Mouse (Mus musculus) lung, adult 2 months (tissue): Measurements from ENCODE around the gene Slc48a1. TPM values are rescaled to one million over a fixed set of nuclear protein-coding genes. Genes with fewer than 3 reads are reported as not detected.

ENCODE experiments used
- DNase-seq: peaks from one replicate; pipeline ENCODE4 v3.0.0; 2022
- H3K4me1 ChIP-seq: fragments of 200-500 bp; 2 replicates; pipeline ENCODE4 v1.6.1; 2011; ENCODE audit warnings: low read length; ENCODE audit not compliant: control insufficient read depth, insufficient read depth
- H3K4me3 ChIP-seq: fragments of 200-500 bp; replicated peaks from 2 replicates; pipeline ENCODE3; 2011; ENCODE audit warnings: low read depth, mild to moderate bottlenecking, control low read depth, low read length; ENCODE audit errors: extremely low read depth
- CTCF ChIP-seq: fragments of 200-500 bp; IDR thresholded peaks from 2 replicates; pipeline ENCODE4 v1.5.1; 2011; ENCODE audit warnings: mild to moderate bottlenecking, low read length, control low read depth; ENCODE audit not compliant: insufficient read depth
- POLR2A ChIP-seq: fragments of 200-500 bp; IDR thresholded peaks from 2 replicates; pipeline ENCODE4 v1.6.1; 2011; ENCODE audit warnings: low read depth, mild to moderate bottlenecking, control low read depth, low read length, borderline replicate concordance; ENCODE audit errors: extremely low read depth
- WGBS: fragments of 180-500 bp; shearing (Covaris S2); methylation state at CpG from one replicate; pipeline ENCODE4 v1.1.7; 2018; 5-methylcytosine and 5-hydroxymethylcytosine counted together
- polyA plus RNA-seq: library from polyadenylated mRNA; depleted of rRNA; stranded (reverse); fragments of >200 nt; gene quantifications from 2 replicates; pipeline ENCODE4 v1.2.3, GENCODE M21; 2012

Slc48a1 gene
- polyA plus RNA-seq, 1 experiment = 174 TPM

- Histone ChIP-seq H3K4me1 (peaks cover 24% of the 10 kb centered on the region), H3K4me3 (no peak overlapping the region)
- peak; percentile 81 for DNase-seq
- WGBS = 11% methylated on average over 8 of the region's 8 CpGs
- TF ChIP-seq CTCF = peak; percentile 97
- TF ChIP-seq POLR2A = no peak
Observed at GRCm38 (mm10) chr15:97776514-97776913, 1.8 kb upstream of the Slc48a1 start.

- DNase-seq = no peak
- TF ChIP-seq CTCF (no peak), POLR2A (no peak)
- H3K4me1 ChIP-seq = peaks cover 24% of the 10 kb centered on the region
- no peak overlapping the region for H3K4me3 ChIP-seq
- WGBS = 86% methylated on average over 6 of the region's 6 CpGs
Observed at GRCm38 (mm10) chr15:97776919-97777318, 1.4 kb upstream of the Slc48a1 start.

GRCm38 (mm10) chr15:97779576-97779975 is 1.3 kb downstream of the Slc48a1 start:
- Histone ChIP-seq H3K4me1 (peaks cover 15% of the 10 kb centered on the region), H3K4me3 (no peak overlapping the region)
- TF ChIP-seq POLR2A (no peak), CTCF (no peak)
- 86% methylated on average over 1 of the region's 1 CpGs for WGBS
- no peak for DNase-seq

DNA sequence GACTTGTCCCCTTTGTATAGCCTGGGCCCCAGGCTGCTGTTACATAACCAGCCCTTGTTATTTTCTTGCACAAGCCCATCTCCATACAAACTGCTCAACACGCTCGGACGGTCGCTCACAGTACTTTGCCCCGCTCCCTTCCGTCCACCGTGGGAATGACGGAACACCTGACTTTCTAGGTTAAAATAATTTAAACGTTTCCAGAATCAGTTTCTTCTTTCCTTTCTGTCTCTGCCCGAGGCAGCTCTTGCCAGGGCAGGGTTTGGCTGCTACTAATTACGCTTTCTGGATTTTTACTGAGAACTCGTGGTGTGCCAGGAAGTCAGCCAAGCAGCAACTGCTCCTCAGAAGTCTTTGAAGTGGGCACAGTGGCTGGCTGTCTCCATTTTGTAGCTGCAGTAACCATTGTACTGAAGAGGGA is 2.3 kb downstream of the Slc48a1 start:
- H3K4me3 ChIP-seq = no peak overlapping the region
- 54% methylated on average over 12 of the region's 12 CpGs for WGBS
- DNase-seq = peak; percentile 36
- TF ChIP-seq POLR2A = no peak
- no peak for TF ChIP-seq CTCF
- H3K4me1 ChIP-seq = peaks cover 20% of the 10 kb centered on the region

DNA sequence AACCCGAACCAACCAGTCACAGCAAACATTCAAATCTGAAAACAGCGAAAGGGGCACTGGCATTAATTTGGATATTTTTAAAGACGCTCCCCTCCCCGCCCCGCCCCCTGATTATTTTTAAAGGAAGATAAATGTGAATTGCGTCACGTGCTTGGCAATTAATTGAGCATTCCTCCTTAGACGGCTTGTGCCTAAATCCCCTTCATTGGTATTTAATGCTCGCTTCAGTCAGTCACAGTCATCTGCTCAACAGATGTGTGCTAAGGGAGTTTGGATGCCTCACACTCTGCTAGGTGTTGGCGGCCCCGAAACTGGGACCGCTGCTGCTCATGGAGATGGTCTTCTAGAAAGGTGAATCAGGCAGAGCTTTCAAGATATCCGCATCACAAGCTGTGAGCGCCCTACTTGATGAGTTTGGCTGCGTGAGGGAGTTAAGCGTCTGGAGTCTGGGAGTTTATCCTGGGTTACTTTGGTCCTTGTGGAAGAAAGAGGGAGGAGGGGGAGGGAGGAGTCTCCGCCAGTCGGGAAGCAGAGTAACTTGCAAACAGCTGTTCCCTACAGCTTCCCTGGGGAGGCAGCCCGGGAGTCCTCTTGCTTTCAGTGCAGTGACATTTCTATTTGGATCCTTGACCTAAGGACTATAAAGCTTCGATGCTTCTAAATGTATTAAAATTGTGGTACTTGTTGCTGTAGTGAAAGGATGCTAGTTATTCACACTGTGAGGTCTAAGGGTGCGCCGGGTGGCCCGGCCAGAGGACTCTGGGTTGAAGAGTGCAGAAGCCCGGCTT is 3.8 kb downstream of the Slc48a1 start:
- TF ChIP-seq CTCF (no peak), POLR2A (no peak)
- no peak for DNase-seq
- 33% methylated on average over 24 of the region's 24 CpGs for WGBS
- H3K4me1 ChIP-seq = peaks cover 33% of the 10 kb centered on the region
- H3K4me3 ChIP-seq = peak overlapping the region; percentile 41

DNA sequence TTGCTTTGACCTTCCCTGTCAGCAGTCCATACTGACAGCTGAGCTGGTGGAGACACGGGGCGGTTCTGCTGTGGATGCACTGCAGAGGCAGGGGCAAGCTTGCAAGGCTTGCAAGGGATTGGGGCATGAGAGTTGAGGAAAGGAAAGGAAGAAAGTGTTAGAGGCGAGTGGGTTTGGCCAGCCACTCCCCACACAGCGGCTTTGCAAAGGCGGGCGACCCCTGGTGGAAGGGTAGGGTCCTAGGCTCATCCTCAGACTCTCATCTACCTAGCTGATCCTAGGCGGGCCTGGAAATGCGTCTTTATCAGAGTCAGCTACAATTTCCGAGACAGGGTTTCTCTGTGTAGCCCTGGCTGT is 4.4 kb downstream of the Slc48a1 start:
- peak overlapping the region; percentile 41 for H3K4me3 ChIP-seq
- no peak for TF ChIP-seq POLR2A
- TF ChIP-seq CTCF = peak; percentile 74
- H3K4me1 ChIP-seq = peaks cover 39% of the 10 kb centered on the region
- peak; percentile 76 for DNase-seq
- 5% methylated on average over 9 of the region's 9 CpGs for WGBS

- peak; percentile 71 for TF ChIP-seq CTCF
- peak; percentile 78; the same call in 1 of the 2 replicates for TF ChIP-seq POLR2A
- H3K4me3 ChIP-seq = peak overlapping the region; percentile 87
- WGBS = 1% methylated on average over 39 of the region's 39 CpGs
- DNase-seq = peak; percentile 88
- H3K4me1 ChIP-seq = peaks cover 49% of the 10 kb centered on the region
Observed at GRCm38 (mm10) chr15:97784092-97784559, 5.8 kb downstream of the Slc48a1 start.

DNA sequence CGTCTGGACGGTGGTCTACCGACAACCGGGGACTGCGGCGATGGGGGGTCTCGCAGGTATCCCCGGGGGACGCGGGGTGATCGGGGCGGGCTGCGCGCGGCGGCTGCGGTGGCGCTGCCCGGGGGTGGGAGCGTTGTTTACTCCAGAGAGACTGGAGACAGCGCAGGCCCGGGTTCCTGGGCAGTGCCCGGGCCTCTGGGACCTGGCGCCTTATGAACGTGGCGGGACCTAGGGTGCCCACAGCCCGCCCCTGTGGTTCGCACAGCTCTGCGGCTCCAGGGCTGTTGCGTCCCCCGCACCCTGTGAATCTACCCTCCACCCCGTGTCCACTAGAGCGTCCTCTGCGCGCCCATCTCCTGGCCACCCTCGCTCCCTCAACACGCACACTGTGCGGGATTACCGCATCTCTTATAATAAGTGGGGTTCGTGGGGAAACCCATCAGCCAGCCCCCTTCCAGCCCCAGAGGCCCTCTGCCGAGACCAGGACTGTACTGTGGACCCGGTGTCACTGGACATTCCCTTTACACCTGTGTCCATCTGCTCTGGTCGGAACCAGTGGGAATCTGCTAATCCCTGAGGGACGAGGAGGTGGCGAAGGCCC is 6.3 kb downstream of the Slc48a1 start:
- H3K4me3 ChIP-seq = peak overlapping the region; percentile 87
- no peak for TF ChIP-seq POLR2A
- 4% methylated on average over 45 of the region's 45 CpGs for WGBS
- peaks cover 53% of the 10 kb centered on the region for H3K4me1 ChIP-seq
- no peak for DNase-seq

GRCm38 (mm10) chr15:97785731-97786411 is 7.6 kb downstream of the Slc48a1 start:
- Histone ChIP-seq H3K4me1 (peaks cover 54% of the 10 kb centered on the region), H3K4me3 (no peak overlapping the region)
- TF ChIP-seq CTCF = peak; percentile 10; the same call in 1 of the 2 replicates
- no peak; the same call in 1 of the 2 replicates for TF ChIP-seq POLR2A
- 63% methylated on average over 9 of the region's 9 CpGs for WGBS
- peak; percentile 43 for DNase-seq
